Mouse (Mus musculus) liver, embryonic 14.5 days (tissue): ENCODE results near the gene Gm20489.

Source experiments
- CTCF ChIP-seq: IDR thresholded peaks from 2 replicates; pipeline ENCODE4 v1.5.1; 2016; ENCODE audit warnings: antibody characterized with exemption, low read depth, control low read depth
- EP300 ChIP-seq: IDR thresholded peaks from 2 replicates; pipeline ENCODE4 v1.6.1; 2016; ENCODE audit warnings: antibody characterized with exemption, low read depth

- TF ChIP-seq CTCF (no peak), EP300 (no peak)
Measured at GRCm38 (mm10) chrX:101263892-101264291, 4.9 kb downstream of the Gm20489 start, which contains the start of gene Gm614.
